Mouse (Mus musculus): Measurements from ENCODE around the gene Xcr1.

Xcr1 gene

GRCm38 (mm10) chr9:123861929-123862328 lies at the start of gene Xcr1:
Xcr1 (minus strand) TSS chr9:123862029.
- DNase-seq (ENCODE audit: low spot score) = no peak

DNA sequence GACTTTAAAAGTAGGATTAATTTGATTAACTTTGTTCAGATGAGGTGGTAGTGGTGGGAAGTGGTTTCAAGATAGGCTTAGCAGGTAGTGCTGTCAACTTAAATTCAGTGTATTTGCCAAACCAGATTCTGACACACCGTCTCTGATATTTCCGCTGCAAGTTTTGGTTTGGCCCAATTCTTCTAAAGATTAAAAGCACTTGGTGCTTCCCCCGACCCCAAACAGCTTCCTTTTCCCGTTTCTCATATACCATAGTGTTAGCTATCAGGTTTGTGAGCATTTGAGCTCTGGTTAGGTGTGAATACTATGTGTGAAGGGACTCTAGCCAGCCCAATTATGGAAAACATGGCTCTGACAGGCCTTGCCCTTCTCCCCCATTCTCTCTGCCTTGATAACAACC lies 10.2 kb upstream of the Xcr1 start:
- DNase-seq (ENCODE audit: low spot score) = no peak

GRCm38 (mm10) chr9:123869167-123869784 lies 7.4 kb upstream of the Xcr1 start:
- no peak for DNase-seq (ENCODE audit: low spot score)

DNA sequence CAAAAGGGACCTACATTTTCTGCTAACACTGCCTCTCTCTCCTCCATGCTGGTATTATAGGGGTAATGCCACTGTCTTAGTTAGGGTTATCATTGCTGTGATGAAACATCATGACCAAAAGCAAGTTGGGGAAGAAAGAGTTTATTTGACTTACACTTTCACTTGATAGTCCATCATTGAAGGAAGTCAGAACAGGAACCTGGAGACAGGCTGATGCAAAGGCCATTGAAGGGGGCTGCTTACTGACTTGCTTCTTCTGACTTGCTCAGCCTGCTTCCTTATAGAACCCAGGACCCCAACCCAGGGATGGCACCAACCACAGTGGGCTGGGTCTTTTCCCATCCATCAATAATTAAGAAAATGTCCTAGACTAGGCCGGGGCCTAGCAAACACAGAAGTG lies 1.8 kb upstream of the Xcr1 start:
- no peak for DNase-seq (ENCODE audit: low spot score)

- DNase-seq (ENCODE audit: low spot score) = no peak
Measured at GRCm38 (mm10) chr9:123862895-123863616, 1.2 kb upstream of the Xcr1 start.

- DNase-seq (ENCODE audit: low spot score) = no peak
Measured at GRCm38 (mm10) chr9:123856836-123857235, 5.0 kb downstream of the Xcr1 start.

DNA sequence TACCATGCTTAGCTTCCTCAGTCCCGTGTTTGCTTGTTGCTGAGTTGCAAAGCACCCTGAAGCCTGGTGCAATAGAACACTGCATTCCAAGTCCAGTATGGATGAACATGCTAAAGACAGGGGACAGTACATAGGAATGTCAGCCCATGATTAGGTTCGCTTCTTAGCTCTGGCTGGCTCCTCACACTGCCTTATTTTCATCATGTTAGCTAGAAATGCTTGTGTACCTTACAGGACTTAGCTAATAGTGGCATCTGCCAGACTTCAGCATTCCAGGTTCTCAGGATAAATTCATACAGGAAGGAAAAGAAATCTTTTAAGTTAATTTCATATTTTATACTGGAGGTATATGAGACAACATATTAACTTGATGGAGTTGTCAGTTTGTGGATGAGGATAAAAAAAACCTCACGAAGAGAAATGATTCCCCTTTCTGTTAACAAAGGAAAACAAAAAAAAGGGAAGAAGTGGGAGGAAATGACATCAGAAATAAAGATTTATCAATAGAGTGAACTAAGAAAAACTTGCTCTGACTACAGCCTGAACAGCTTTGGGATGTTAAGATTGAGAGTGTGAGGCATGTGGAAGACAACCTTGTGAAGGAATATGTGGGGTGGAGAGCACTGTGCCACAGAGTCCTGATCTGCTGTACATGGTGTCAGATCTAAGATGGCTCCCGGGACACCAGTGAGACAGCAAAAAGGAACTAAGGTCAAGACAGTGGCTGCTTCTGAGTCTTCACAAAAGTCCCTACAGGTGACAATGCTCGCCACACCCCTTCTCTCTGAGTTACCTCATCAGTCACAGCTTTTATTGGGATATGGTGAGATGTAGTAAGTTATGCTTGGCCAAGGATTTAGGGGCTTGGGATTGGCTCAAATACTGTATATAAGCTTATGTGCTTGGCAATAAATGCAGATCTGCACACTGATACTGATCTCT lies 9.1 kb downstream of the Xcr1 start:
- no peak for DNase-seq (ENCODE audit: low spot score)

DNA sequence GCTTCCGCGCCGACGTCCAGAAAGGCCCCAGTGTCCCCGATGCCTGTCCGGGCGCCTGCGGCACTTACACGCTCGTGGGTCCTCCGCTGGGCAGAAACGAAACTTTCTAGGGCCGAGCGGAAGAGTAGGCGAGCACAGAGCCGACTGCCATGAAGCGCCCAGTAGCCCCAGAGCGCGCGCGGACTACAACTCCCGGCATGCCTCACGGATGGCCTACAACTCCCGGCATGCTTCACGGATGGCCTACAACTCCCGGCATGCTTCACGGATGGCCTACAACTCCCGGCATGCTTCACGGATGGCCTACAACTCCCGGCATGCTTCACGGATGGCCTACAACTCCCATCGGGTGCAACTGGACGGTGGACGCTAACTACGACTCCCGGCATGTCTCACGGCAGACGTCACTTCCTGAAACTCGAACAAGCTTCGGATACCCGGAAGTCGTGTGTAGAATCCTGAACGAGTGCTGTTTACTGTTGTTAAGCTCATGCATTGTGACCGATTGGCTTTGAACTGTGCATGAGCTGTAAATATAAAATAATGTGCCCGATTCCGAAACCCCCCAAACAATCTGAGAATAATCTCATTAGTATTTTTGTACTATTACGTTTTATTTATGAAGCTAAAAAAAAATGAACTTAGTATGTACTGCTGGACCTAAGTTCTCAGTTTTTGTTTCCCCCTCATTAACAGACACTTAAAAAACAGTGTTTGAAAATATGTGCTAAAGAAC lies 9.9 kb downstream of the Xcr1 start, which contains the start of gene Fyco1:
Fyco1 (minus strand) TSS at position 187 of the 736 bp plus-strand sequence.
- DNase-seq (ENCODE audit: low spot score) = peak; percentile 97

GRCm38 (mm10) chr9:123851062-123851712 lies 10.6 kb downstream of the Xcr1 start:
- peak; percentile 31 for DNase-seq (ENCODE audit: low spot score)

- DNase-seq (ENCODE audit: low spot score) = no peak
Measured at GRCm38 (mm10) chr9:123850705-123851061, 11.1 kb downstream of the Xcr1 start.

GRCm38 (mm10) chr9:123849976-123850695 lies 11.7 kb downstream of the Xcr1 start:
- no peak for DNase-seq (ENCODE audit: low spot score)

DNA sequence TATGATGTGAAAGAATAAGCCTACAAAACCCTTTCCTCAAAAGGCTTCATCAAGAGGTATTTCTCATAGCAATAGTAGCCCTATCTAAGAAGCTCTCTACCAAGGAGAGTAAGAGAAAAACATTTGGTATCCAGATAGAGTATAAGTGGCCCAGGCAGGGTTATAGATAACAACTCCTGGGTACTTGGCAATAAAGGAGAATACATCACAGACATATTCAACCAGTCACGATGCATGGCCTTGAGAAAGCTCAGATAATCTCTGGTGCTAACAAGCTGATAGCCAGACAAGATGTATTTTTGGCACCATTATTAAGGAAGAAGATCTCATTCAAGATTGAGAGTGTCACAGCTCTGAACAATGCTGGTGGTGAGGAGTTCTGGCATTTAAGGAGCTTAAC lies 15.3 kb downstream of the Xcr1 start:
- no peak for DNase-seq (ENCODE audit: low spot score)

DNA sequence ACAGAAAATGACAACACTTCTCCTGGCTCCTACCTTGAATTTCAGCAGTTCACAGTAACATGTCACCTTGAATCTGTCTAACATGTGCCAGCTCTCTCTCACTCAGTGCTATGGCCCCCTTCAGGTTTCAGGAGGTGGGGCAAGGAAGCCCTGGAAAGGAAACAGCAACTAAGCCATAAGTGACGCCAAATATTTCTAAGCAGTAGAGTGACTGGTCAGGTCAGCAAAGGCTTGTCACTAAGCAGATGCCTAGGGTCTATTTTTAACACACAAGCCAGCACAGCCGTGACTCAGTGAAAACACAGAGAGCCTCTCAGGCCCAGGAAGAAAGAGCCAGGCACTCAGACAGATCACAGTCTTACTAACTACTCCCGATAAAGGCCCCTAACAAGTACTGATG lies 16.7 kb downstream of the Xcr1 start:
- no peak for DNase-seq (ENCODE audit: low spot score)

DNA sequence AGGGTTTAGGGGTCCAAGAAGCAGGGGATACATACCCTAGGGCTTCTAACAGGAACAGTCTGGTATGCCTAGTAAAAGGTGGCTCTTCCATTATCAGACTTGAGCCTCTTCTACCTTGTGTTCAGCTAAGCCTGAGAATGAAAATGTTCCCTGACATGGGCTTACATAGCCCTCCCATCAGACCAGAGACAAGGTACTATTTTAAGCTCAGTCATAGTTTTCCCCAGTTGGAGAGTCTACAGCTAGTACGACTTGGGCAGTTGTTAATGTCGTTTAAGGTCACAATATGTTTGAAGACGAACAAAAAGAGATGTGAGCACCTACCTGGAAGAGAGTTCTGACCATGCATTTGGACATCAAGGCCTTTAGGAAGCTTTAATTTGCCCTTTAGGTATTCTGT lies 17.4 kb downstream of the Xcr1 start:
- DNase-seq (ENCODE audit: low spot score) = no peak

DNA sequence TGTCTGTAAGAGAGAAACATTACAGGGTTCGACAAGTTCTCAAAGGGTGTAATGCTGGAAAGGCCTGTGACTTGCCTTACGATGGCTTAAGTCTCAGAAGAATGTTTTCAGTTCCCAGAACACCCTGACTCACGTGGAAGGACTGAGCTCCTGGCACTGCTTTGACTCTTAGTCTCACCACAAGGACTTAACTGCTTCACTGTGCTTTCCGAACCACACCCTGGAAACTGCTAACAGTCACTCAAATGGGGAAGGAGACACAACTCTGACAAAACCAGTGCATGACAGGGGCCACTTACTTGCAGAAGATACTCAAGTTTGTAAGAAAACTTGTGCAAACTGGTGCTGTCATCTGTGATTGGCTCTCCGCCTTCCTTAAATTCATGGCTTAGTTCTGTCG lies 21.6 kb downstream of the Xcr1 start:
- no peak for DNase-seq (ENCODE audit: low spot score)

DNA sequence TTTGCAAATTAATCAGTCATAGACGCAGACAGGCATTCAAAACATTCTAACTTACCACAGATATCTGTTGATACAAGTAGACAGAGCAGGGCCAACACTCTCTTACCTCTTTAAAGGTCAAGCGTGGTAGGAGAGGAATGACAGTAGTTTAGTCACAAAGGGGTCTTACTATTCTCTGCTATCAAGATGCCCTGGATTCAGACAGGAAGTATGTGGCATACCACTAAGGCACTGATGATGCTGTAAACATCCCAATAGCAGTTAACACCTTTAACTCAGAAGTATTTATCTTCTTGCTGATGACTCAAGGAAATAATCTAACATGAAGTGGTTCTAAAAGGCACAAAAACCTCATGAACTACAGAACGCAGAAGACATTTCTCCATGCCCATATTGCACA lies 26.0 kb downstream of the Xcr1 start:
- no peak for DNase-seq (ENCODE audit: low spot score)

DNA sequence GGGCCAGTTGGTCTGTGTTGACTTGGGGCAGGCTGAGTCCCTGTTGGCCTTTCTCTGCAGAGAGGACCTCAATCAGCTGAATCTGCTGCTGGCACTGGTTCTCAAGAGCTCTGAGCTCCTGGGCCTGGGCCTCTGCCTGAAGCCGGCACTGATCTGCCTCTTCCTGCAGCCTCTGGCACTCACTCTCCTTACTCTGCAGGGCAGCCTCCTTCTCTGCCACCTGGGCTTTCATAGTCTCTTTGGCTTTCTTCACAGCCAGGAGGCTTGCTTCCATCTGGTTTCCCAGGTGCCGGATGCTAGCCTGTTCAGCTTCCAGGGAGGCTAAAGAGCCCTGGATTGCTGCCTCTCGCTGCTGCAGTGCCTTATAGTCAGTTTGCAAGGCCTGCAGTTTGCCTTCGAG lies 32.9 kb downstream of the Xcr1 start:
- no peak for DNase-seq (ENCODE audit: low spot score)

GRCm38 (mm10) chr9:123826631-123827030 lies 35.2 kb downstream of the Xcr1 start:
- DNase-seq (ENCODE audit: low spot score) = no peak

DNA sequence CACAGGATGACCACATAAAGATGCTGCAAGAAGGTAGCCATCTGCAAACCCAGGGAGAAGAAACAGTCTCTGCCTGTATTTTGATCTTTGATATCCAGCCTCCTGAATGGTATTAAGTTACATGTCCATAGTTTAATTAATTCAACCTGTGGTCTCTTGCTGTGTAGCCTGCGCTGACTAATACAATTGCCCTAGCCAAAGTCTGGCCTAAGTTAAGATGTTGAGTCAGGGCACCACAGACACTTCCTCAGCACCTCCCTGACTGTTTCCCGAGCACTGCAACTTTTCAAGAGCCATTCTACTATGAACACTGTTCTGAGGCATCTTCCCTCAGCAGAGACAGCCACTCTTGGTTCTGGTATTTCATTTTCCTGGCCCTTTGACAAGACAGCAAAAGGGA lies 43.2 kb downstream of the Xcr1 start:
- no peak for DNase-seq (ENCODE audit: low spot score)

GRCm38 (mm10) chr9:123815996-123816395 lies 45.8 kb downstream of the Xcr1 start:
- no peak for DNase-seq (ENCODE audit: low spot score)

DNA sequence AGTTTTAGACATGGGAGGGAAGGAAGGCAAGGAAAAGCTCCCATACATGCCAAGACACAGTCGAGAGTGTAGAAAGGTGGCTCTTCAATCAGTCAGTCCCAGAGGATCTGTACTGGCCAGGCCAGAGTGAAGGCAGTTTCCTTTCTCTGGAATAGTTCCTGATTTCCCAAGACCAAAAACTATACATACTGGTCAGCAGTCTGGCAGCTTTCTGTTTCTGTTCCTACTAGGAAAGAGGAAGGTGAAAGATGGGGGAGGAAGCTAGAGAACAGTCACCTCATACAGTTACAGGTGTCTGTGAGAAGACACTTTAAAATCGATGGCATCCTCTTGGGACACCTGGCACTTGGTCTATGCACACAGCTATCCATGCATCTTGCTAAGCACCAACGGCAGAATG lies 46.4 kb downstream of the Xcr1 start:
- no peak for DNase-seq (ENCODE audit: low spot score)
